Mouse (Mus musculus) kidney, embryonic 15.5 days (tissue): ENCODE results near the gene Cacna1c. TPM values are rescaled to one million over a fixed set of nuclear protein-coding genes. Genes with fewer than 3 reads are reported as not detected.

Experiments used
- ATAC-seq: fragments of 200-750 bp; cut with Nextera tagmentation; replicated peaks from 2 replicates; pipeline ENCODE4 v1.8.0; 2017; ENCODE audit warnings: moderate TSS enrichment; ENCODE audit not compliant: low FRiP score
- H3K27ac ChIP-seq: fragments of 300-500 bp; sonication (generic); 2 replicates; pipeline ENCODE4 v1.5.1; 2015; ENCODE audit warnings: mild to moderate bottlenecking, inconsistent platforms
- H3K27me3 ChIP-seq: fragments of 300-500 bp; sonication (generic); 2 replicates; pipeline ENCODE4 v1.6.1; 2015; ENCODE audit warnings: inconsistent platforms
- H3K36me3 ChIP-seq: fragments of 300-500 bp; sonication (generic); 2 replicates; pipeline ENCODE4 v1.6.1; 2015; ENCODE audit warnings: inconsistent platforms
- H3K4me1 ChIP-seq: fragments of 300-500 bp; sonication (generic); 2 replicates; pipeline ENCODE4 v1.6.1; 2015; ENCODE audit warnings: inconsistent platforms
- H3K4me2 ChIP-seq: fragments of 300-500 bp; sonication (generic); 2 replicates; pipeline ENCODE4 v1.6.1; 2015; ENCODE audit warnings: moderate library complexity, mild to moderate bottlenecking, inconsistent platforms
- H3K4me3 ChIP-seq: fragments of 300-500 bp; sonication (generic); replicated peaks from 2 replicates; pipeline ENCODE4 v1.5.1; 2015; ENCODE audit warnings: mild to moderate bottlenecking, inconsistent platforms
- H3K9ac ChIP-seq: fragments of 300-500 bp; sonication (generic); 2 replicates; pipeline ENCODE4 v1.6.1; 2015; ENCODE audit warnings: mild to moderate bottlenecking, inconsistent platforms
- H3K9me3 ChIP-seq: fragments of 300-500 bp; sonication (generic); replicated peaks from 2 replicates; pipeline ENCODE4 v1.6.1; 2016; ENCODE audit warnings: inconsistent platforms
- WGBS: fragments of 180-500 bp; shearing (Covaris S2); methylation state at CpG from one replicate; pipeline ENCODE4 v1.1.7; 2015; ENCODE audit warnings: mixed read lengths; 5-methylcytosine and 5-hydroxymethylcytosine counted together
- polyA plus RNA-seq: library from polyadenylated mRNA; unstranded; fragments of >200 nt; fragmentation: Nextera tagmentation; extraction: Ambion mirVana; gene quantifications from 2 replicates; pipeline ENCODE4 v1.2.1, GENCODE M21; 2015

Cacna1c gene
- polyA plus RNA-seq, 1 experiment from 2014 or later: 2.7 TPM

DNA sequence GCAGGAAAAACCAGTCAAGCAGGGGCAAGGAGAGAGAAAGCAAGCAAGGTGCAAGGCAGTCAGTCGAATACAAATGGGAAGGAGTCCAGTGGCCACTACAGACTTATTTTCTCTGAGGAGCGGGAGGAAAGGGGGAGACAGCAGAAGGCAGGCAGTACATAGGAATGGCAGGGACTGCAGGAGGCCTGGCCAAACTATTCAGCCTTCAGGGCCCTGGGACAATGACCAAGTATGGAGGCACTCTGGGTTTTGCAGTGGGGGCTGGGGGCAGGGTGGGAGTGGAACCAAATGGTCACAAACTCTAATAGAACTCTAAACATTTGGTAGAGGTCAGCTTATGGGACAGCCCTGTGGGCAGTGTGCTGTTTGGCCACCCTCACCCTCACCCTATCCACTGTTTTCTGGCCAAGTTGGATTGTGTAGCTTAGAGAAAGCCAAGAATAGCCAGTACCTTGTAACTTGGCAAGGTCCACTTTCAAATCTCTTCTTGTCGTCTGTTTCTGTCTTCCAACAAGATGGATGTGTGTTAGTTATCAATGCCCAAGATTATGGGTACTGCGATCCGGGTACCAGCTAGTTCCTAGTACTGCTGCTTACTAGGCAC lies 330.3 kb downstream of the Cacna1c start:
- no peak overlapping the region for H3K27ac ChIP-seq
- WGBS: 79% methylated on average over 5 of the region's 5 CpGs

DNA sequence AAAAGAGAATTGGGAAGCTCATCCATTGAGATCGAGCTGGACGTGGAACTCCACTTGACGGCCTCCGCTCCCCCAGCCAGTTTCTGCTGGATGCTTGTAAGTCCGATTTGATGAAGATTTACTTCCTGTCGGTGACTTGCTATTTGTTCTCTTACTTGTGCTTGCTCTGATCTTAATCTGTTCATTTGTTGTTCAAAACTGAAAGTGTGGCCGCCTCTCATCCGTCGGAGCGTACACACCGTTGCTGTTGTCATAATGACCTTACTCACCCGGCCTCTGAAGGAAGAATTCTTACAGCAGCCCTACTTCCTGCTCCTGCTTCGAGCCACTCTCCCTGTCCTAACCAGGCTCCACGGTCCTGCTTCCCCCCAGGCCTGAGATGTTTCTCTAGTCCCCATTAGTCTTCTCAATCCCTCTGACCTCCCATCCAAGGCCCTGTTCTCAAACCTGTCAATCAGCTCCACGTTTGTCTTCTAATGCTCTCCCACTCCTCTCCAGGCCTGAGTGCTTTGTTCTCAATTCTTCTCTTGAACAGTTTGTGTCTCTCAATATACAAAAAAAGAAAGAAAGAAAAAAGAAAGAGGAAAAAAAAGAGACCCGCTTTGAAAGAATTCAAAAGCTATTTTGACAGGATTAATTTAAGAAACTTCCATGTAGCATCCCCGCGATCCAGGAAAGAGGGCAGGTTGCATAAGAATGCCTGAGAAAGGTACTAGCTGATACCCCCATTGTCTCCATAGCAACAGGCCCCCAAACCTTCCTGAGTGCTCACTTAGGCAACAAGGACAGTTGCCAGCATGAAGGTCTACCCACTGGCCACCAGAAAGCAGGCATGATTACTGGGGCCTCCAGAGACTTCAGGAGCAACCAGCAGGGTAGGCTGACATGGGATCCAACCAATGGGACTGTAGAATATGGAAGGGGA lies 331.3 kb downstream of the Cacna1c start:
- H3K4me2 ChIP-seq: no peak overlapping the region
- H3K36me3 ChIP-seq: no peaks in the 10 kb centered on the region
- no peak overlapping the region for H3K27ac ChIP-seq
- H3K9ac ChIP-seq: no peak overlapping the region
- no peaks in the 10 kb centered on the region for H3K27me3 ChIP-seq
- H3K4me1 ChIP-seq: 0 out of 2 replicates have a peak, but pooled peaks cover 6% of the 10 kb centered on the region
- WGBS: 55% methylated on average over 18 of the region's 18 CpGs
- no peaks in the 10 kb centered on the region for H3K9me3 ChIP-seq
- no peak overlapping the region for H3K4me3 ChIP-seq
- no peak for ATAC-seq

More for the DNA sequence above, 330.3 kb downstream of the Cacna1c start:
- ATAC-seq: no peak
- Histone ChIP-seq H3K4me2 (no peak overlapping the region), H3K27me3 (no peaks in the 10 kb centered on the region), H3K36me3 (no peaks in the 10 kb centered on the region), H3K4me3 (no peak overlapping the region), H3K4me1 (0 out of 2 replicates have a peak, but pooled peaks cover 6% of the 10 kb centered on the region), H3K9ac (no peak overlapping the region), H3K9me3 (no peaks in the 10 kb centered on the region)

DNA sequence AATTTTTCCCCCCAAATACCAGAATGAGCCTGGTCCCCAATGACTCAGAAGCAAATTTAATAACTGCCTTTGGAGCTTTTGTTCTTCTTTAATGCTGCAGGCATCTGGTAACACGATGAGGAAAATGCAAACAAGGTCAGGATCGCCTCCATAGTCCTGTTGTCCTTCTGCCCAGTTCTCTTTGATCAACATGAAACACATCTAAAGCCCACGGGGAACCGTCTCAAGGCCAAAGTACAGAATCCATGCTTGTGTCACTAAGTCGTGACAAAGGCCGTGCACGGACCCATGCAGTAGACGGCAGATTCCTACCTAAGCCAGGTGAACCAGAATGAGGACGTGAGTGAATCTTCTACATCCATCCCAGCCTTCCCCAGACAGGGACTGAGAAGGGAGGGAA lies 333.5 kb downstream of the Cacna1c start:
- Histone ChIP-seq H3K9me3 (no peaks in the 10 kb centered on the region), H3K4me2 (no peak overlapping the region), H3K27me3 (no peaks in the 10 kb centered on the region), H3K4me1 (0 out of 2 replicates have a peak, but pooled peaks cover 9% of the 10 kb centered on the region), H3K4me3 (no peak overlapping the region), H3K27ac (no peak overlapping the region), H3K36me3 (no peaks in the 10 kb centered on the region), H3K9ac (no peak overlapping the region)
- ATAC-seq: no peak
- 83% methylated on average over 9 of the region's 9 CpGs for WGBS

DNA sequence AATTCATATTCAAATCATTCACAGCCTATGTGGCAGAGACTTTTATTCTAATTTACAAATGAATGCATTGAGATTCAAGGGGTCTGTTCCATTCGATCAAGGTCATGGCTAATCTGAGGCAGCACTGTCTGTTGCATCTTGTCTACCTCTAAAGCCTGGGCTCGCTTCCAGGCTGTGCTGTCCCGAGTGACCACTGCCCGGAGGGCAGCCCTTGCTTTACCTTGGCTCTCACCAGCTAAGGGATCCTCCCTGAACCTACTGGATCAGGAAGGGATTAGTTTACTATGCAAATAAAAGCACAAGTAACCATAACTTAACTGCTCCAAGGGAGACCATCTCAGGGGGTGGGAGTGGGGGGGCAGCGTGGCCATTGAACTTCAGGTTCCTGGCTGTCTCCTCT lies 334.1 kb downstream of the Cacna1c start:
- H3K4me1 ChIP-seq: 0 out of 2 replicates have a peak, but pooled peaks cover 9% of the 10 kb centered on the region
- no peaks in the 10 kb centered on the region for H3K9me3 ChIP-seq
- H3K9ac ChIP-seq: no peak overlapping the region
- H3K27ac ChIP-seq: no peak overlapping the region
- no peaks in the 10 kb centered on the region for H3K36me3 ChIP-seq
- WGBS: 58% methylated on average over 5 of the region's 5 CpGs
- H3K27me3 ChIP-seq: no peaks in the 10 kb centered on the region
- H3K4me2 ChIP-seq: no peak overlapping the region
- no peak for ATAC-seq
- H3K4me3 ChIP-seq: no peak overlapping the region

DNA sequence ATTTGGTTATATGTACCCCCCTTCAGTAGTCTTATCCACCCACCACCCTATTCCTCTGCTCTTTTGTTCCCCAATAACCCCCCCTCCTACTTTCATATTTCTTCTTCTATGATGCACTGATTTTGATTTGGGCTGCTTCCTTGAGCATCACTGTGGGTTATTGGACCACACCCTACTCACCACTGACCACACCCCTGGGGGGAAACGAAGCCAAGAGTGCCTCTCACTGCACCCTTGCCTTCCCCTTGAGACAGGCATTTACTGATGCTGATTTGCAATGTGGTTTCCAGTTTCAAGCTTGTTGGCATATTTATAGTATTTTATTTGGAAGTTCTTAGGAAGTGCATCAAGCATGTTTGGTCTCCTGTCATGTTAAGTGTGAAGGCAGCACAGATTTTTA lies 337.8 kb downstream of the Cacna1c start:
- 28% methylated on average over 1 of the region's 1 CpGs for WGBS
- no peak for ATAC-seq
- no peak overlapping the region for H3K4me2 ChIP-seq

DNA sequence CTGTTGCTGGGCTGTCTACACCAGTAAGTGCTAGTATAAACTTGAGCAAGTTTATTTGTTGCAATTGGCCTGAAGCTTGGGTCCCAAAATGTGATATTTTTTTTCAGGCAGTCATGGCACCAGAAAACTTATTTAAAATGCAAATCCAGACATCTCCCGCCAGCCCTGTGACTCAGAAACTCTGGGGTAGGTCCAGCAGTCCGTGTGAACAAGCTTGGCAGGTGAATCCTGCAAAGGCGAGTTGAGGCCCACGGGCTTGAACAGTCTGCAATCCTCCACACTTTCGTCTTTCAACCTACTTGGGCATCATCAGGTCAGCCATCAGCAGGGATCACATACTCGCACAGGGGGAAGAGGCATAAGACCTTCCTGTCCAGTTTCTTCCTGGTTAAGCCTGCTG lies 344.1 kb downstream of the Cacna1c start:
- WGBS: 81% methylated on average over 6 of the region's 6 CpGs
- Histone ChIP-seq H3K4me1 (peaks cover 11% of the 10 kb centered on the region), H3K4me2 (no peak overlapping the region), H3K9ac (no peak overlapping the region), H3K4me3 (no peak overlapping the region), H3K27me3 (no peaks in the 10 kb centered on the region), H3K9me3 (no peaks in the 10 kb centered on the region), H3K27ac (no peak overlapping the region), H3K36me3 (no peaks in the 10 kb centered on the region)
- no peak for ATAC-seq

More for the DNA sequence above, 337.8 kb downstream of the Cacna1c start:
- Histone ChIP-seq H3K27ac (no peak overlapping the region), H3K36me3 (no peaks in the 10 kb centered on the region), H3K4me1 (0 out of 2 replicates have a peak, but pooled peaks cover 2% of the 10 kb centered on the region), H3K9me3 (no peaks in the 10 kb centered on the region), H3K9ac (no peak overlapping the region), H3K4me3 (no peak overlapping the region), H3K27me3 (no peaks in the 10 kb centered on the region)

DNA sequence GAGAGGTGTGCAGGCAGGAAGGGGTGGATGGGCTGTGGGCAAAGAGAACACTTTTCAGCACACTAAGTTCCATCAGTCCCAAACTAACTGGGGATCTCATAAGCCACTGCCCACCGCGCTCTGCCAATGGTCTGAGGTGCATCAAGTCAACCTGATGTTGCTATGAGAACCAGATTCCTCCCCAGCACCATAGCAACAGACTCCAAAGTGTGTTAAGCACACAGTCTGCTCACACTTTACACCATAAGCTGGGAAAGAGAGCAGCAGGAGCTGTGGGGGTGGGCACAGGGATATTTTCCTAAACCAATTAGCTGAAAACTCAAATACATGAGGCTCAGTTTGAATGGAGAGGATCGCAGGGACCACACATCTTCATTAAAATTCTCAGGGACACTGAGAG lies 345.1 kb downstream of the Cacna1c start:
- Histone ChIP-seq H3K4me3 (no peak overlapping the region), H3K27ac (no peak overlapping the region), H3K9me3 (no peaks in the 10 kb centered on the region), H3K9ac (no peak overlapping the region), H3K4me1 (peaks cover 20% of the 10 kb centered on the region), H3K27me3 (no peaks in the 10 kb centered on the region), H3K4me2 (no peak overlapping the region), H3K36me3 (no peaks in the 10 kb centered on the region)
- ATAC-seq: no peak
- 96% methylated on average over 3 of the region's 3 CpGs for WGBS

DNA sequence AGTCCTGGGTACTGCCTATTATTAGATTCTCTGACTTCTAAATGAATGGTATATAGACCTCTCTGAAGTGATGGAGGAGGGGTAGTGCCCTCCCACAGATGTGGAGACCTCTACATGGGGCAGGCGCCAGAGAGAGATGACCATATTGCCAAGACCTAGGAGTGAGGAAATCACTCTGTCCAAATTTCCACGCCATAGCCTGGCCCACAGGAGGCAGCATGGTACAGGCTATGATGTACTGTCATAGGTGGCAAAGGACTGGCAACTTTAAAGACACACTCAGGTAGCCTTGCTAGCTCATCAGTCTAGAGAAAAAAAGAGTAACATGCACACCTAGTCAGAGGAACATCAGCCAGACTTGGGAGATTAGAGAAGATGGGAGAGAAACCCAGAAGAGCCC lies 347.6 kb downstream of the Cacna1c start:
- Histone ChIP-seq H3K4me3 (no peak overlapping the region), H3K4me1 (peaks cover 29% of the 10 kb centered on the region), H3K27me3 (no peaks in the 10 kb centered on the region), H3K27ac (no peak overlapping the region), H3K9me3 (no peaks in the 10 kb centered on the region), H3K9ac (no peak overlapping the region), H3K4me2 (no peak overlapping the region), H3K36me3 (no peaks in the 10 kb centered on the region)
- ATAC-seq: no peak
- 94% methylated on average over 2 of the region's 2 CpGs for WGBS

DNA sequence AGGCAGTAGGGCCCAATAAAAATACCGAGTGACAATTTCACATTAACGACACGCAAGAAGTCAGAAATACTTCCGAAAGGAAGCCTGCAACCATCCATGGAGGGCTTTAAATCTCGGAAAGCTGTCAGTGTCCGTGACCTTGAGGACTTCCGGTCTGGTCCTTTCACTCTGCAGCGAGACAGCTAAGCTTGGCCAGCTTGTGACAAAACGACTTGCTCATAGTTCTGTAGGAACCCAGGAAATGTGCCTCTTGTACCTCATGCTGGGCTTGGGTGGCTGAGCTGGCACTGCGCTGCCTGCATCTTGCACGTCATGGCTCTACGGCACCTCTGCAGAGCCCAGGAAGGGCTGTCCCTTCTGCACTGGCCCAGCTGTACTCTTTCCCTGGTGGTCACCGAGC lies 348.5 kb downstream of the Cacna1c start:
- H3K27ac ChIP-seq: peak overlapping the region; percentile 9; the same call in 1 of the 2 replicates
- H3K4me3 ChIP-seq: no peak overlapping the region
- H3K9ac ChIP-seq: no peak overlapping the region
- H3K36me3 ChIP-seq: no peaks in the 10 kb centered on the region
- 31% methylated on average over 13 of the region's 13 CpGs for WGBS
- peak overlapping the region; percentile 17 for H3K4me2 ChIP-seq
- ATAC-seq: peak; percentile 38; the same call in 1 of the 2 replicates
- no peaks in the 10 kb centered on the region for H3K9me3 ChIP-seq
- peaks cover 29% of the 10 kb centered on the region for H3K4me1 ChIP-seq
- H3K27me3 ChIP-seq: no peaks in the 10 kb centered on the region

DNA sequence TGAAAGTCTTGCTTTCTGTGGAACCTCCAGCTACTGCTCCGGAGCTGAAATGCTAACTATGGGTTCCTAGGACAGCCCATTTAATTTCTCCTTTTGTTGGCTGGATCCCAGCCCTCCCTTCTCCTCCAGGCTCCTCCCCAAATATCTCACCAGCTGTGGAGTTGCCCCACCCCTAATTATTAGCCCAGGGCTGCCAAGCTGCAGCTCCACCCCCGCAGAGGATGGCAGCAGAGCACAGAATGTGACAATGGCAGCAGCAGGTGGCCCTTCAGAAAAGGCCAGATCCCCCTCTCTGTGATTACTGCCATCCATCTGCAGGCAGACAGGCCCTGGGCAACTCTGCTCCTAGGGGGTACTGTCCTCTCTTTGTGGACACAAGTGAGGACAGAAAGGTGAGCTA lies 350.4 kb downstream of the Cacna1c start:
- ATAC-seq: no peak
- 21% methylated on average over 2 of the region's 2 CpGs for WGBS

DNA sequence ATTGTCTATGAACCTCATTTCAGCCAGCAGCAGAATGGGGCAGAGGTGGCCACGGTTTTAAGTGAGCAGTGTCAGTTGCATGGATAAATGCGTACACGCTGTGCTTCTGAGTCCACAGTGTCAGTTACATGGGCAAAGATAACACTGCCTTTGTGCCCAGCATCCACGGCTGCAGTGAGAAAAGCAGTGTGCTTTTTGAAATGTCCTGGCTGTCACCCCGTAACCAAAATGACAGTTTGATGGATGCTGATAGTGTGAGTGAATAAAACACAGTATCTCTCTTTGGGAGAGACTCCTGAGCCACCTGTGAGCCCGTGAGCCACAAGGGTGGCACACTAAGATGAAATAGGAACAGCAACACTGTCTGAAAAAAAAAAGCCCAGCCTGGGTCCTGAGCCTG lies 351.0 kb downstream of the Cacna1c start:
- WGBS: 55% methylated on average over 6 of the region's 6 CpGs
- no peaks in the 10 kb centered on the region for H3K27me3 ChIP-seq
- no peak overlapping the region for H3K9ac ChIP-seq
- no peak overlapping the region for H3K27ac ChIP-seq
- H3K9me3 ChIP-seq: no peaks in the 10 kb centered on the region
- H3K4me2 ChIP-seq: no peak overlapping the region
- H3K4me3 ChIP-seq: no peak overlapping the region
- ATAC-seq: no peak
- H3K36me3 ChIP-seq: no peaks in the 10 kb centered on the region
- H3K4me1 ChIP-seq: peaks cover 29% of the 10 kb centered on the region

More for the DNA sequence above, 350.4 kb downstream of the Cacna1c start:
- Histone ChIP-seq H3K4me2 (no peak overlapping the region), H3K36me3 (no peaks in the 10 kb centered on the region), H3K27ac (no peak overlapping the region), H3K27me3 (no peaks in the 10 kb centered on the region), H3K9ac (no peak overlapping the region), H3K4me1 (peaks cover 29% of the 10 kb centered on the region), H3K4me3 (no peak overlapping the region), H3K9me3 (no peaks in the 10 kb centered on the region)

DNA sequence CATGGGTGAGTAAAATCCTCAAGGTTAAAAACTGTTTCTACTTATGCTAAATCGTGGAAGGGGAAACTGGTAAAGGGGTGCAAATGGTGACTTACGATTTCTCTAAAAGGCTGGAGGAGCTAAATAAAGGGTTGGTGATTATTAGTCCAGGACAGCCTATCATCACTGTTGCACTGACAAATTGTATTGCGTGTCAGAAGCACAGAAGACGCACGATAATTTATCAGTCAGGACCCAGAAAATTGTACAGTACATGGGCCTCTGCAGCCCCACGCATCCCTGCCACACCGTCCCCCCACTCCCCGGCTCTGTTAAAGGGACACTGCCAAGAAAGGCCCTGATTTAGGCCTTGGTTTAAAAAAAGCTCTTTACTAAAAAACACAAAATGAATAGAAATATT lies 352.7 kb downstream of the Cacna1c start:
- Histone ChIP-seq H3K4me1 (peaks cover 44% of the 10 kb centered on the region), H3K27ac (no peak overlapping the region), H3K27me3 (no peaks in the 10 kb centered on the region), H3K9ac (no peak overlapping the region), H3K4me2 (no peak overlapping the region), H3K9me3 (no peaks in the 10 kb centered on the region), H3K4me3 (no peak overlapping the region), H3K36me3 (no peaks in the 10 kb centered on the region)
- ATAC-seq: no peak
- 80% methylated on average over 8 of the region's 8 CpGs for WGBS
